Mouse (Mus musculus): ENCODE data around the gene 9930022D16Rik.

9930022D16Rik gene

GRCm38 (mm10) chr11:109413617-109414016, at the start of gene 9930022D16Rik:
9930022D16Rik (plus strand) TSS chr11:109413917.
- no peak for DNase-seq (ENCODE audit: low spot score in 2 of 2)

- DNase-seq (ENCODE audit: low spot score in 2 of 2): no peak
These were observed 49.4 kb upstream of the 9930022D16Rik start for GRCm38 (mm10) chr11:109364337-109364736.

- DNase-seq (ENCODE audit: low spot score in 2 of 2): no peak
These were observed 48.8 kb upstream of the 9930022D16Rik start for GRCm38 (mm10) chr11:109364881-109365280.

GRCm38 (mm10) chr11:109365818-109366217, 47.9 kb upstream of the 9930022D16Rik start:
- DNase-seq (ENCODE audit: low spot score in 2 of 2): no peak

- no peak for DNase-seq (ENCODE audit: low spot score in 2 of 2)
These were observed 46.7 kb upstream of the 9930022D16Rik start for GRCm38 (mm10) chr11:109366802-109367579.

- no peak for DNase-seq (ENCODE audit: low spot score in 2 of 2)
These were observed 44.6 kb upstream of the 9930022D16Rik start for GRCm38 (mm10) chr11:109369026-109369637.

- no peak for DNase-seq (ENCODE audit: low spot score in 2 of 2)
These were observed 38.3 kb upstream of the 9930022D16Rik start for GRCm38 (mm10) chr11:109375412-109375811.

- no peak for DNase-seq (ENCODE audit: low spot score in 2 of 2)
These were observed 37.1 kb upstream of the 9930022D16Rik start for GRCm38 (mm10) chr11:109376484-109377143.

- no peak for DNase-seq (ENCODE audit: low spot score in 2 of 2)
These were observed 36.2 kb upstream of the 9930022D16Rik start for GRCm38 (mm10) chr11:109377477-109377876.

- no peak for DNase-seq (ENCODE audit: low spot score in 2 of 2)
These were observed 35.7 kb upstream of the 9930022D16Rik start for GRCm38 (mm10) chr11:109378051-109378450.

GRCm38 (mm10) chr11:109380662-109381061, 33.1 kb upstream of the 9930022D16Rik start:
- no peak for DNase-seq (ENCODE audit: low spot score in 2 of 2)

GRCm38 (mm10) chr11:109385296-109385695, 28.4 kb upstream of the 9930022D16Rik start:
- no peak for DNase-seq (ENCODE audit: low spot score in 2 of 2)

- DNase-seq (ENCODE audit: low spot score in 2 of 2): no peak
These were observed 24.7 kb upstream of the 9930022D16Rik start for GRCm38 (mm10) chr11:109389046-109389445.

GRCm38 (mm10) chr11:109391200-109391599, 22.5 kb upstream of the 9930022D16Rik start:
- no peak for DNase-seq (ENCODE audit: low spot score in 2 of 2)

GRCm38 (mm10) chr11:109391760-109392159, 22.0 kb upstream of the 9930022D16Rik start:
- no peak for DNase-seq (ENCODE audit: low spot score in 2 of 2)

GRCm38 (mm10) chr11:109392601-109393000, 21.1 kb upstream of the 9930022D16Rik start:
- DNase-seq (ENCODE audit: low spot score in 2 of 2): no peak

GRCm38 (mm10) chr11:109394758-109395157, 19.0 kb upstream of the 9930022D16Rik start:
- no peak for DNase-seq (ENCODE audit: low spot score in 2 of 2)

GRCm38 (mm10) chr11:109395291-109395690, 18.4 kb upstream of the 9930022D16Rik start:
- DNase-seq (ENCODE audit: low spot score in 2 of 2): no peak

GRCm38 (mm10) chr11:109406431-109406830, 7.3 kb upstream of the 9930022D16Rik start:
- DNase-seq (ENCODE audit: low spot score in 2 of 2): no peak

- DNase-seq (ENCODE audit: low spot score in 2 of 2): no peak
These were observed 3.3 kb upstream of the 9930022D16Rik start for GRCm38 (mm10) chr11:109410197-109410980.

- no peak for DNase-seq (ENCODE audit: low spot score in 2 of 2)
These were observed 1.1 kb downstream of the 9930022D16Rik start for GRCm38 (mm10) chr11:109414802-109415201.

Data from urinary bladder, postnatal 36 days (tissue).